Mouse (Mus musculus): ENCODE results near the gene Nkain2.
"Not testable (repeated sequence)": the region's sequence is repeated elsewhere in the genome, so short reads cannot be mapped to it uniquely, and the experiment has no call there.

The Nkain2 gene

DNA sequence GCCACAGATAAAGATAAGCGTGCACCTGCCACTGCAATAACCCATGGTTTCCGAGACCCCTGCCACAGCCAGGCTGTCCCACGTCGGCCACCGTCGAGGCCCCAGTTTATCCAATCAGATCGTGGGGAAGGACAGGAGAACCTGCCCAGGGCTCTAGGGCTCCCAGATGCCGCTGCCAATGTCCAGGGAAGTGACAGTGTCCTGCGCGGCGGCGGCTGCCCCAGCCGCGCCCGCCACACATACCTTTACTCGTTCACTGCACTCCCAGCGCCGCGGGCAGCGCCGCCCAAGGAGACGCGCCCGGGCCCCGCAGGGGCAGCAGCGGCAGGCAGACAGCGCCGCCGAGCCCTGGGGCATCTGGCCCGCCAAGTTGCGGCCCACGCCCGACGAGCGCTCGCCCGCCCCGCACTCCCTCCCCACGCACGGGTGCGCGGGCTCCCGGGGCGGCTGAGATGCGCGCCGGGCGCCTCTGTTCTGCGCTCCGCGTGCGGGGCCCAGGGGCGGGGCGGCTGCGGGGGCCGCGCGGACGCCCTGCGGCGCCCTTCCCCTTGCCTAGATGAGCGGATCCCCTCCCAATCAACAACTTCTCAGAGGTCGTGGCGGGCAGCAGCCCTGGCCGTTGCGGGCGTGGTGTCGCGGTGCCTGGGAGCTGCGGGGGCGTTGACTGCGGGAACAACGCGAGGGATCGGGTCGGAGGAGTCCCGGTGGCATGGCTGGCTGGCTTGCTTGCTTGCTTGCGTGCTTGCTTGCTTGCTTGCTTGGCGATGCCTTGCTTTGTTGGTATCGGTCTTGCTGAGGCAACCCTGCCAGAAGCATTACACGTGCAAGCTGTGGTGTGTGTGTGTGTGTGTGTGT lies at the start of gene Nkain2:
Gene Nkain2, minus strand, starts transcription at position 811 of the 855 bp plus-strand sequence.
- peak; percentile 20 for DNase-seq

DNA sequence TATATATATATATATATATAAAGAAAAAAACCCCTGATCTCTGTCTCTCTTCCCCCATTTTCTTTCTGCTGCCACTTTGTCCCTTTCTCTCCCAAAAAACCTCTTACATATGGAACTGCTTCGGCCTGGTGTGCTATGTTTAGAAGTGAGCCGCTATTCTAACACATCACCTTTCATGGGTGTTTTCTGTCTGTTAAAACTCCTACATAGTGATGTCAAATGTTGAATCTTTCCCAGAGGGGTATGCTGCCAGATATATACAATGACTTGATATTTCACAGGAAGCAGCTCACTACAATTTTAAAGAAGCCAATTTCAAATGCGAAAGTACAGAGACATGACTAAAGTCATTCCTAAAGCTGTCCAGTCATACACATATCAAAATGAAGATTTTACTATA lies 49.6 kb upstream of the Nkain2 start:
- no peak for DNase-seq

DNA sequence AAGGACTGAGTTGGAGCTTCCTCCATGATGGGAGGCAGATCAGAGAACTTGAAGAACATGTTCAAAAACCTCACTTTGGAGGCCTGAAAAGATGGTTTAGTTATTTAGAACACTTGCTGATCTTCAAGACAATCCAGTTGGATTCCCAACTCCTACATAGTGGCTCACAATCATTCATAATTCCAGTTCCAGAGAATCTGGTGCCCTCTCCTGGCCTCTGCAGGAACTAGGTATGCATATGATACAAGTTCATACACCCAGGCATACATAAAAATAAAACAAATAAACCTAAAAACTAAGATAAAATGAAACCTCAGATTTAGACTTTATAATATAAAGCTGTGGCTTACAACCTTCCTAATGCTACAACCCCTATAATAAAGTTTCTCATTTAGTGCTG lies 4.8 kb upstream of the Nkain2 start:
- no peak for DNase-seq

DNA sequence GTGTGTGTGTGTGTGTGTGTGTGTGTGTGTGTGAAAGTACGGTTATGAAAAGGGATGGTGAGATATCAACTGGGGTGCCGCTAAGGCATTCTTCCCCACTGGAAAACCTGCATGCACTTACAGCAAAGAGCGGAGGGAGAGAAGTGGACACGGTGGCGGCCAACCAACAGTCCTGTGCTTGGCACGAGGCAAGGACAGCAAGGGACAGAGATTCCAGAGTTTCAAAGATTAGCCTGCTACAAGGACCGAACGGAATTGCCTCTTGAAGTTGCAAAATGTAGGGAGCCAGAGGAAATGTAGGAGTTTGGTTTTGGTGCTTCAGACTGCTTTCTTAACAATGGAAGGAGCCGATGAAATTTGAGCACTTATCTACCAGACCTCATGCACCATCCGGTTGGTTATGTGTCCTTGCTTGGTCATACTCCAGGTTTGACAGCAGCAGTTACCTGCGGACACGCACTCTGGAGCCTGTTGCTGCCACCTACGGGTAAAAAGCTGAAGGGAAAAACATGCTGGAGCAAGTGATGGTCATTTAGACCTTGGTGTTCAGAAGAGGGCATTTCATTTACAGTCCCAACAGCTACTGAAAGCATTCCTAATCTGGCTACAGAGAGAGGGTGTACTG lies 357 bp upstream of the Nkain2 start:
- DNase-seq = peak; percentile 37

DNA sequence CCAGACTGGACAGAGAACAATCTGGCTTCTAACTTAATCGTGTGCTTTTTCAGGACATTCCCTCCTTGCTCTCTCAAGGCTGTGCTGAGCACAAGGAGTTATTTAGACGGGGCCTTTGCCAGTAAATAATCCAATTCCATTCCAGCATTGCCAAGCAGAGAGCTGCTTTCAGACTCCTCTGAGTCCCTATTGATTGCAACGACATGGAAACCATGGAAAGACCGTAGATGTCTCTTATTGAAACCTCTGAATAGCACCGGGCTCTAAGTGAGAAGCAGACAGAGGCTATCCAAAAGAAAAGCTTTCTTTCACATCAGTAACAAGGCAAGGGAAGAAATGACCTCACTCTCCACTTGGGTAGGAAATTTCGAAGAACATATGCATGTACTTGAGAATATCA lies 8.3 kb downstream of the Nkain2 start:
- no peak for DNase-seq

DNA sequence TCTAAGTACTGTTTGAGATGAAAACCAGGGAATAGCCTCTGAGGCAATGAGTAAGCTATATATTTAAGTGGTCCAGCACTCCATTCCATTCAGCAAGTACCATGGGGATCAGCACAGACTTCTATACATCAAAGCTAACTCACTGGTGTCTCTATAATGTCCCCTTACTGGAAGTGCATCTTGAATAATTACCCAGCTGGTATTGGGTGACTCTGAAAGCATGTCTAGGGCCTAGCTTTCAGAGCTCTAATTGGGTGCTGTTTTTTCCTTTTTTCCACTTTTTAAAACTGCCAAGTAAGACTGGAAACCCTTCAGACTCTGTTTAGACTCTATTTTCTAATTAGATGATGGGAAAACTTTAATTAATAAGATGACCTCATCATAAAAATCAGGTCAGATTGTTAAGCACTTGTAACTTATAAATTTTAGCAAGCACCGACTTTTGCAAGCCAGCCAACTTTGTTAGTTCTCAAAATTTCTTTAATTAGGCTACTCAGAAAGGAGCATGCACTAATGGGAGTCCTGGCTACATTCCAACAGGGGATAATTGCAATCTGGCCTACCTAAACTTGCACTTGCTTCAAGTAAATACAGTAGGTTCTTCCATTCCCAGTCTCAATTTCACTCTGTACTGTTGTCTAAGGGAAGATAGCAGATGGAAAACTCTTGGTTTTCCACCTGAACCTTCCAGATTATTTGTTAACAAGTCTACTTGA lies 19.4 kb downstream of the Nkain2 start:
- no peak for DNase-seq

- no peak for DNase-seq
Measured at GRCm38 (mm10) chr10:32869541-32869940, 20.7 kb downstream of the Nkain2 start.

- no peak for DNase-seq
Measured at GRCm38 (mm10) chr10:32815210-32815883, 74.9 kb downstream of the Nkain2 start.

DNA sequence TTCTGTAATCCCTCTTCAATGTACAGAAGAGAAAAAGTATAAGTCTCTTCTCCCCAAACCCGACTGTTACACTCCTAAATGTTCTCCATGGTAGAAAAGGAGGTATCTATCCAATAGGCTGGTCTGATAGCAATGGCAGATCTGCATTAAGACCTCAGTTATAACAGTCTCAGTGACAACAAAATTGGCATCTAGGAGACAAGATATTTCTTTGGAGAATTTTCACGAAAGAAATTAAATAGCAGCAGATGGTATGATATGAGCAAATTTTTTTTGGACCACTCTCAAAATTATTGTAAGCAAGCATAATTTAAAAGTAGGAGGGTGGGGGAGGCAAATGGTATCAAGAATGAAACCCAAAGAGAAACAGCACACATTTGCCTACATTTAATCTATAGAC lies 94.0 kb downstream of the Nkain2 start:
- DNase-seq = no peak

GRCm38 (mm10) chr10:32790541-32790940 lies 99.7 kb downstream of the Nkain2 start:
- DNase-seq = no peak

DNA sequence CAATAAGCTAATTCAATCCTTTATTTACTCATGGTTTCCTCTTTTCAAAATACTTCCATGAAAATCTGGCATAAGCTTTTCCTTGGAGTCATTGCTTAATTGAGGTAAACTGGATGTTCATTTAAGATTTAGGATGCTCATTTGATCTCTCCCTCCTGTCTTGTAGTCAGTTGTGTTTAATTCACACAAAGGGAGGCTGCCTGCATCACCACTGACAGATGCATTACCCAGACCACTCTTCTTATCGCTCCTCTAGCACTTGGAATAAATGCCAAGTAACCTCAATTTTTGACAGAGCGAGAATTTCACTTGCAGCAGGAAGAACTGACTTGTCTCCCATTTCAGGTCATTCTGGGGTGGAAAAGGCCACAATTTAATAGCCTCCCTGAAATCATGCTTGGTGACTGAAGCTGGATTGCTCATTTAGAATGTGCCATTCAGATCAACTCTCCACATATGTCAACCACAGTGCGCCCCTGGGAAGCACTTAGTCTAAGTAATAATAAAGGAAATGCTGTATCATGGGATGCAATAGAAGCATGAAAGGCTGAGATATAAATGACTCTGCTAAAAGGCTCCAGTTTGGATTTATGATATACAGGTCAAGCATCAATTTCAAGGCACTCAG lies 107.4 kb downstream of the Nkain2 start:
- no peak for DNase-seq

DNA sequence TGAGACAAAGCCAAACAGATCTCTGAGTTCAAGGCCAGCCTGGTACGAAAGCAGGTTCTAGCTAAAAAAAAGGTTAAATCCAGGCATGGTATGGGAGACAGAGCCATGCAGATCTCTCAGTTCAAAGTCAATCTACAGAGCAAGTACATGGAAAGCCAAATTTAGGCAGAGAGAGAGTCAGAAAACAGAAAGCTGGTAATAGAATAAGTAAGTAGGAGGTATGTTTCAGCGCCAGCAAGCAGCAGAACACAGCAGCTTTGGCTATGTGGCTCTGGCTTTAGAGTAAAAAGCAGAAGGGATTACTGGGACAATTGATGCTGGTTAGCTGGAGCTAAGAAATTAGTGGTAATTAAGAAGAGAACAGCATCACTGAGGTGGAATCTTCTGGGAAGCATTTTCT lies 151.3 kb downstream of the Nkain2 start:
- DNase-seq = no peak

DNA sequence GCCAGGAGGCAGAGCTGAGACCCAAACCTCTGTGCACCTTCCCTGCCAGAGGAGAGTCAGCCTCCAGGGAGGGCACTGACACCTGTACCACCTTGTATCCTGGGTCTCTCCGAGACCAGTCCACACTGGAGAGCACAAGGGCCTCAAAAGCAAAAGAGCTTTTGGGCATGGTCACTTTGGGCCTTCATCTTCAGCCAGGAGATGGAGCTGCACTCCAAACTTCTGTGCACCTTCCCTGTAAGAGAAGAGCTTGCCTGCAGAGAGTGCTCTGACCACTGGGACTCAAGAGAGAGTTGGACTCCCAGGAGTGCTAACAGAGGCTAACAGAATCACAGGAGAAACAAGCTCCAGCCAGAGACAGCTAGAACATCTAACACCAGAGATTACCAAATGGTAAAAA lies 183.7 kb downstream of the Nkain2 start:
- not testable (repeated sequence) for DNase-seq

- DNase-seq = no peak
Measured at GRCm38 (mm10) chr10:32696661-32697060, 193.6 kb downstream of the Nkain2 start.

- DNase-seq = no peak
Measured at GRCm38 (mm10) chr10:32684548-32684947, 205.7 kb downstream of the Nkain2 start.

DNA sequence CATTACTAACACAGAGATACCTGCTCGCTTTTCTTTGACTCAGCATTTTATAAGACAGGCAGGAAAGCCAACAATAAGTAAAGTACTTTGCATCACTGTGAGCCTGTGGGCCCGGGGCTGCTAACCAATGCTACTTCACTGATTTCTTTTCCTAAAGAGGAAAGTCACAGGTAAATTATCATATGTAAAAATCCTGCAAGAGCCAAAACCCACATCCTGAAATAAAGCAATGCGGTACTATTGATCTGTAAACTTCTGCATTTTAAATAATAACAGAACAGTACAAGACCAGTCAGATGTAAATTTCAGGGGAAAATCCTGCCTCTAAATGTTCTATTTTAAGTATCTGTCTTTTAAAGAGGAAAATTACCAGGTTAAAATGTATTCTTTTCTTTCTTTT lies 250.0 kb downstream of the Nkain2 start:
- DNase-seq = no peak

GRCm38 (mm10) chr10:32639173-32639572 lies 251.1 kb downstream of the Nkain2 start:
- no peak for DNase-seq

- DNase-seq = no peak
Measured at GRCm38 (mm10) chr10:32631043-32631442, 259.2 kb downstream of the Nkain2 start.

DNA sequence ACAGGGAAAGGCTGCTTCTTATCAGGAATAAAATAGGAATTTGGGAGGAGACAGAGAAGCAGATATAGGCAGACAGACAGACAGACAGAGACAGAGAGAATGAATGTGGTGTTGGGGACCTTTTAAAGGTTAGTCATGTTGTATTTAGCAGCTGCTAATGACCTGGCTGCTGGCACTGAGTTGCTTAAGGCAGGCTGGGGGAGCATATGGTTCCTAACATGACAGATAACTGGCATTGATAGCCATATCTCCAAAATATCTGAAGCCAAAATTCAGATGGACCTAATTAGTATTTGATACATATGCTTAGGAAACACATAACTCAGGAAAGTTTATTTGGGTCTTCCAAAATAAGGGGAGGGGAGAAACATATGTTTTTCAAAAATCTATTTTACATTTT lies 285.8 kb downstream of the Nkain2 start:
- DNase-seq = no peak

DNA sequence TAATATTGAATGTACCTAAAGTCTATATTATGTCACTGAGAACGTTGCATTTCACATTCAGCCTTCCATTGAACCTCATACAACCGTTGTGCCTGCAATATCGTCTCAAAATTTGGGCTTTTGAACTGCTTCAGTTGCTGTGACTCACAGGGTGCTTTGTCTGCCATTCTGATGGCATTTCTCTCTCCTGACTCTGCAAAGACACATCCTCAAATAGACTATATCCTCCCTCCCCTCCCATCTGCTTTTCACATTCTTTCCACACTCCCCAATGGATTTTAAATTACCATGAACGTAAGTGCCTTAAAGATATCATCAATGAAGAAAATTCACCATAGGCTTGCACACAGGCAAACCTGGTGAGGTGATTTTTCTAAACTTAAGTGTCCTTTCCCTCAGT lies 287.5 kb downstream of the Nkain2 start:
- no peak for DNase-seq

GRCm38 (mm10) chr10:32594998-32595397 lies 295.3 kb downstream of the Nkain2 start:
- DNase-seq = no peak

DNA sequence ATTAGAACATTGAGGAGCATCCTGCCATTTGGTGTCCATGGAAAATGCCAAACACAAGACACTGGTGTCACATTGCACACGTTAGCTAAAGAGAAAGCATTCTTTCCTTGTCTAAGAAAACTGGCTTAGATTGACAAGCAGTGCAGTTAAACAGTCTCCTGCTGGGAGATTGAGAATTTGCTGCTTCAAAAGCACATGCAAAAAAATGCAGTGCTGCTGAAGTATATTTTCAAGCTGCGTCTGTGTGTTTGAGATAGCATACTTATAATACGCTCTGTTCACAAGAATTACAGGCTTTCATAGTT lies 313.0 kb downstream of the Nkain2 start:
- no peak for DNase-seq
